Mouse (Mus musculus) CH12.LX (cell line): ENCODE data around the gene Zdhhc13. TPM values are rescaled to one million over a fixed set of nuclear protein-coding genes. Genes with fewer than 3 reads are reported as not detected.

ENCODE experiments used
- DNase-seq: peaks from one replicate; pipeline ENCODE4 v3.0.0-alpha.2; 2013; ENCODE audit errors: extremely low read depth
- H3K27ac ChIP-seq: 2 replicates; pipeline ENCODE4 v1.5.1; 2012; ENCODE audit warnings: low read depth, mild to moderate bottlenecking, control low read depth, moderate library complexity; ENCODE audit not compliant: insufficient read depth
- H3K27me3 ChIP-seq: replicated peaks from 2 replicates; pipeline ENCODE3; 2012; ENCODE audit warnings: inconsistent platforms
- H3K36me3 ChIP-seq, 2 experiments: replicated peaks in 1 of 2; 2 replicates each; pipeline versions ENCODE3 to v1.6.1; 2012; ENCODE audit warnings: inconsistent platforms in 1 of 2, low read length in 1 of 2, mild to moderate bottlenecking in 1 of 2, mixed read lengths in 1 of 2, moderate library complexity in 1 of 2; ENCODE audit not compliant: control insufficient read depth in 1 of 2, insufficient read depth in 1 of 2
- H3K4me1 ChIP-seq, 2 experiments: 2 replicates each; pipeline ENCODE4 v1.6.1; 2012; ENCODE audit warnings: inconsistent platforms in 1 of 2, moderate library complexity in 1 of 2; ENCODE audit not compliant: insufficient read depth in 2 of 2, control insufficient read depth in 1 of 2
- H3K4me2 ChIP-seq: 2 replicates; pipeline ENCODE4 v1.6.1; 2012; ENCODE audit warnings: low read depth, mild to moderate bottlenecking, control low read depth; ENCODE audit not compliant: poor library complexity, insufficient read depth, severe bottlenecking
- H3K4me3 ChIP-seq, 3 experiments: fragments of 150-350 bp in 1 of 3; sonication (generic) in 1 of 3; replicated peaks in 1 of 3; 2 replicates each; pipeline versions ENCODE3 to v1.5.1; 2011 to 2012; ENCODE audit warnings: low read depth in 2 of 3, low read length in 2 of 3, mild to moderate bottlenecking in 2 of 3, moderate library complexity in 2 of 3, control low read depth in 1 of 3, improper control_type of control experiment in 1 of 3, inconsistent platforms in 1 of 3, mixed read lengths in 1 of 3; ENCODE audit not compliant: poor library complexity in 1 of 3
- H3K79me2 ChIP-seq: replicated peaks from 2 replicates; pipeline ENCODE4 v1.6.1; 2012; ENCODE audit warnings: mild to moderate bottlenecking, moderate library complexity; ENCODE audit not compliant: control insufficient read depth, poor library complexity, insufficient read depth, severe bottlenecking; ENCODE audit errors: extremely low read depth
- H3K9ac ChIP-seq: 2 replicates; pipeline ENCODE4 v1.6.1; 2012; ENCODE audit warnings: low read depth, mild to moderate bottlenecking, control low read depth, moderate library complexity; ENCODE audit not compliant: insufficient read depth
- H3K9me3 ChIP-seq: replicated peaks from 2 replicates; pipeline ENCODE3; 2012; ENCODE audit warnings: low read length, inconsistent platforms, mixed read lengths
- BHLHE40 ChIP-seq: IDR thresholded peaks from 2 replicates; pipeline ENCODE4 v1.6.1; 2011; ENCODE audit warnings: mild to moderate bottlenecking, low read depth, low read length, improper control_type of control experiment
- CHD2 ChIP-seq: IDR thresholded peaks from 2 replicates; pipeline ENCODE4 v1.6.1; 2011; ENCODE audit warnings: low read length, improper control_type of control experiment
- ELF1 ChIP-seq: IDR thresholded peaks from 2 replicates; pipeline ENCODE4 v1.6.1; 2014; ENCODE audit warnings: low read depth, mild to moderate bottlenecking, inconsistent platforms, low read length, improper control_type of control experiment
- GABPA ChIP-seq: IDR thresholded peaks from 2 replicates; pipeline ENCODE4 v1.6.1; 2012; ENCODE audit warnings: low read depth, low read length, improper control_type of control experiment, inconsistent platforms; ENCODE audit not compliant: insufficient replicate concordance
- HCFC1 ChIP-seq: IDR thresholded peaks from 2 replicates; pipeline ENCODE4 v1.6.1; 2012; ENCODE audit warnings: low read depth, mild to moderate bottlenecking, inconsistent platforms, low read length, improper control_type of control experiment
- JUND ChIP-seq: conservative IDR thresholded peaks from 2 replicates; pipeline ENCODE4 v1.6.1; 2011; ENCODE audit warnings: low read depth, low read length, improper control_type of control experiment
- KAT2A ChIP-seq: IDR thresholded peaks from 2 replicates; pipeline ENCODE4 v1.6.1; 2012; ENCODE audit warnings: low read length, improper control_type of control experiment, inconsistent platforms; ENCODE audit not compliant: insufficient replicate concordance
- MAFK ChIP-seq: IDR thresholded peaks from 2 replicates; pipeline ENCODE4 v1.6.1; 2011; ENCODE audit warnings: low read length, improper control_type of control experiment; ENCODE audit not compliant: insufficient replicate concordance
- MEF2A ChIP-seq: IDR thresholded peaks from 2 replicates; pipeline ENCODE4 v1.6.1; 2014; ENCODE audit warnings: low read depth, mild to moderate bottlenecking, inconsistent platforms, low read length, improper control_type of control experiment, borderline replicate concordance
- MXI1 ChIP-seq: IDR thresholded peaks from 2 replicates; pipeline ENCODE4 v1.6.1; 2011; ENCODE audit warnings: mild to moderate bottlenecking, low read depth, low read length, improper control_type of control experiment
- MYC ChIP-seq: IDR thresholded peaks from 2 replicates; pipeline ENCODE4 v1.6.1; 2011; ENCODE audit warnings: low read depth, mild to moderate bottlenecking, improper control_type of control experiment, low read length
- NELFE ChIP-seq: IDR thresholded peaks from 2 replicates; pipeline ENCODE4 v1.6.1; 2011; ENCODE audit warnings: low read depth, low read length, improper control_type of control experiment
- NRF1 ChIP-seq: IDR thresholded peaks from 2 replicates; pipeline ENCODE4 v1.6.1; 2014; ENCODE audit warnings: low read depth, mild to moderate bottlenecking, inconsistent platforms, low read length, improper control_type of control experiment, moderate library complexity
- POLR2A ChIP-seq: IDR thresholded peaks from 2 replicates; pipeline ENCODE4 v1.6.1; 2011; ENCODE audit warnings: low read depth, mild to moderate bottlenecking, improper control_type of control experiment, low read length
- POLR2AphosphoS2 ChIP-seq: IDR thresholded peaks from 2 replicates; pipeline ENCODE4 v1.6.1; 2011; ENCODE audit warnings: low read depth, low read length, improper control_type of control experiment
- RAD21 ChIP-seq: IDR thresholded peaks from 2 replicates; pipeline ENCODE4 v1.6.1; 2011; ENCODE audit warnings: low read depth, mild to moderate bottlenecking, low read length, improper control_type of control experiment, moderate library complexity
- RCOR1 ChIP-seq: conservative IDR thresholded peaks from 2 replicates; pipeline ENCODE4 v1.6.1; 2012; ENCODE audit warnings: low read depth, mild to moderate bottlenecking, inconsistent platforms, low read length, improper control_type of control experiment
- SMC3 ChIP-seq: IDR thresholded peaks from 2 replicates; pipeline ENCODE4 v1.6.1; 2011; ENCODE audit warnings: low read depth, low read length, improper control_type of control experiment
- TCF12 ChIP-seq: IDR thresholded peaks from 2 replicates; pipeline ENCODE4 v1.6.1; 2014; ENCODE audit warnings: low read depth, mild to moderate bottlenecking, inconsistent platforms, low read length, improper control_type of control experiment
- UBTF ChIP-seq: IDR thresholded peaks from 2 replicates; pipeline ENCODE4 v1.6.1; 2012; ENCODE audit warnings: low read depth, mild to moderate bottlenecking, inconsistent platforms, low read length, improper control_type of control experiment, moderate library complexity
- USF1 ChIP-seq: IDR thresholded peaks from 2 replicates; pipeline ENCODE4 v1.6.1; 2014; ENCODE audit warnings: low read depth, mild to moderate bottlenecking, inconsistent platforms, low read length, improper control_type of control experiment
- ZMIZ1 ChIP-seq: IDR thresholded peaks from 2 replicates; pipeline ENCODE4 v1.6.1; 2012; ENCODE audit warnings: low read depth, mild to moderate bottlenecking, inconsistent platforms, low read length, improper control_type of control experiment
- dilution Hi-C: fragments of 300-500 bp; cut with MboI; formaldehyde crosslinking; loops from 2 replicates; pipeline ENCODE4 v1.14.3; 2020; ENCODE audit warnings: low sequenced_read_pairs; ENCODE audit not compliant: extremely low pct_unique_long_range_greater_than_20kb, extremely low pct_ligation_motif_present
- in situ Hi-C: fragments of 300-500 bp; cut with MboI; formaldehyde crosslinking; loops from 3 replicates; pipeline ENCODE4 v1.14.3; 2019; ENCODE audit warnings: low sequenced_read_pairs, low pct_ligation_motif_present, low pct_unique_long_range_greater_than_20kb, mixed read lengths
- polyA plus RNA-seq: library from polyadenylated mRNA; unstranded; fragments of >175 nt; gene quantifications from 2 replicates; pipeline ENCODE4 v1.2.1, GENCODE M21; 2012; ENCODE audit warnings: low read depth; ENCODE audit not compliant: insufficient read length
- total RNA-seq, 2 experiments: library from RNA; depleted of rRNA; stranded (reverse); fragments of 300-350 nt in 1 of 2; fragments of >200 nt in 1 of 2; gene quantifications; 2 replicates each; pipeline ENCODE4 v1.2.3; 2012 to 2014

Gene Zdhhc13
- total and polyA plus RNA-seq, 3 experiments: 19.9 to 74.3 (median 32.3) TPM

DNA sequence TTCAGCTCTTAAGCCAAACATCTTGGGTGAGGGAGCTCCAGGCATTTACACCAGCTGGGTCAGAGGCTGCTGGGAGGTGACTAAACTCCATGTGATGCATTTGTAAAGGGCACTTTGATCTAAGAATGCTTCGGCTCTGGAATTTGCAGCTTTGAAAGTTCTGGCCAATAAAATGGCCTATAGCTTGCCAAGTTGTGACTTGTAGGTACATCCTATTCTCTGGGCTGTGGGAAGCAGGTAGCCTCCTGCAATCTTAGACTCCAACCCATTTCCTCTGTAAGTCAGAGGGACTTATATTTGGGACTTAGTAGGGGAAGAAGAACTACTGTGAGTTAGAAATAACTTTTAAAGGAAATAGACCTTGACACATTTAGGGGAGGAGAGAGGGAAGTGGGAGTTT, 72.1 kb downstream of the Zdhhc13 start:
- Histone ChIP-seq H3K27ac (no peak overlapping the region), H3K4me3 (no peak overlapping the region), H3K36me3 (peaks cover 7 to 22% of the 10 kb centered on the region in 2 experiments), H3K9ac (no peak overlapping the region), H3K4me2 (no peak overlapping the region), H3K79me2 (no peaks in the 10 kb centered on the region), H3K9me3 (no peaks in the 10 kb centered on the region), H3K4me1 (peaks cover 0 to 13% of the 10 kb centered on the region in 2 experiments; a peak in 1 of 4 replicates), H3K27me3 (no peaks in the 10 kb centered on the region)
- TF ChIP-seq SMC3: no peak
- TF ChIP-seq ZMIZ1: no peak
- TF ChIP-seq TCF12: no peak
- no peak for TF ChIP-seq BHLHE40
- dilution Hi-C loops: no loop called here
- DNase-seq: no peak
- in situ Hi-C loops: no loop called here

DNA sequence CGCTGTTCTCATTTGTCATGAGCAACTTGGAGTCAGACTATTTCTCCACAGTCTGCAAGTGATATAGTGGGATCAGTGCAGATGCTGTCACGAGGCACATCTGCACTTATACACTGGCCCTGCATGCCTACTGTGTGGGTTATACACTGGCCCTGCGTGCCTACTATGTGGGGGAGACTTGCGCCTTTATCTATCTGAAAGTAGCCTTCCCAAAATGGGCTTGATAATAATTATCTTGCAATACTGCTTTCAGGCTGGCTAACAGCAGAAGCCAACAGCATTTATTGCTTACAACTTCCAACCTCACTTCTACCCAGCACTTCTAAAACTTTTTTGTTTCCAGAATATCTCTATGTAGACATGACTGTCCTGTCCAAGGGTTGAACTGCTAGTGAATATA, 73.0 kb downstream of the Zdhhc13 start:
- DNase-seq: no peak
- Histone ChIP-seq H3K27me3 (no peaks in the 10 kb centered on the region), H3K4me3 (no peak overlapping the region), H3K36me3 (peaks cover 8 to 28% of the 10 kb centered on the region in 2 experiments), H3K9ac (no peak overlapping the region), H3K79me2 (no peaks in the 10 kb centered on the region), H3K4me1 (peaks cover 0 to 13% of the 10 kb centered on the region in 2 experiments; a peak in 1 of 4 replicates), H3K4me2 (no peak overlapping the region), H3K27ac (no peak overlapping the region), H3K9me3 (no peaks in the 10 kb centered on the region)
- in situ Hi-C loops (no loop called here), dilution Hi-C loops (no loop called here)
- TF ChIP-seq KAT2A (no peak), MYC (no peak), POLR2A (no peak), MAFK (no peak), POLR2AphosphoS2 (no peak), NELFE (no peak), BHLHE40 (no peak), USF1 (no peak)

DNA sequence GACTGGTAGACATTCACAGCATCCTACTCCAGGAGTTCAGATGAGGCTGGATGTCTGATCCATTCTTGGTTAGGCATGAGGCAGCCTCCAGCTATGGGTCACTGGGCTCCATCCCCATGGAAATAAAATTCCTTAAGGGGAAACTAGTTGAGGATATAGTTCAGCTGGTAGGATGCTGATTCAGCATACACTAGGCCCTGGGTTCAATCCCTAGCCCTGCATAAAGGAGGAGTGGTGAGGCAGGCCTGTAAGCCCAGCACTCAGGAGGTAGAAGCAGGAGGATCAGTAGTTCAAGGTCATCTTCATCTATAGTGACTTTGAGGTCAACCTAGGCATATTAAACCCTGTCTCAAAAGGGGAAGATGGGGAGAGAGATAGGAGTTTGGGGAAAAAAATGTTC, 75.4 kb downstream of the Zdhhc13 start:
- no peak overlapping the region for H3K9ac ChIP-seq
- TF ChIP-seq KAT2A: no peak
- TF ChIP-seq UBTF: no peak
- TF ChIP-seq NELFE: no peak
- no peak for TF ChIP-seq CHD2
- no peak for TF ChIP-seq MEF2A
- no peak for TF ChIP-seq RAD21
- no peak for TF ChIP-seq RCOR1
- no peak for TF ChIP-seq GABPA
- no peak for TF ChIP-seq JUND
- no peak for TF ChIP-seq NRF1
- no peak for TF ChIP-seq ELF1
- TF ChIP-seq HCFC1: no peak
- TF ChIP-seq TCF12: no peak
- TF ChIP-seq MXI1: no peak
- TF ChIP-seq, all 38 proteins: peak for 0
- no peak overlapping the region for H3K4me3 ChIP-seq
- no peak overlapping the region for H3K4me2 ChIP-seq
- H3K79me2 ChIP-seq: no peaks in the 10 kb centered on the region
- no peaks in the 10 kb centered on the region for H3K27me3 ChIP-seq
- H3K4me1 ChIP-seq: peaks cover 0 to 13% of the 10 kb centered on the region in 2 experiments; a peak in 1 of 4 replicates
- in situ Hi-C loops (no loop called here), dilution Hi-C loops (no loop called here)
- peaks cover 17 to 51% of the 10 kb centered on the region in 2 experiments for H3K36me3 ChIP-seq
- H3K27ac ChIP-seq: no peak overlapping the region
- DNase-seq: no peak
- H3K9me3 ChIP-seq: no peaks in the 10 kb centered on the region
